Mouse (Mus musculus) erythroblast, embryonic 14.5 days (primary cell): ENCODE results near the gene Dock1.

Experiments used
- GATA1 ChIP-seq: IDR thresholded peaks from 2 replicates; pipeline ENCODE4 v1.6.1; 2012; ENCODE audit warnings: low read length, inconsistent platforms, mixed read lengths
- TAL1 ChIP-seq: IDR thresholded peaks from 3 replicates; pipeline ENCODE4 v1.6.1; 2012; ENCODE audit warnings: low read length, inconsistent platforms, mixed read lengths

DNA sequence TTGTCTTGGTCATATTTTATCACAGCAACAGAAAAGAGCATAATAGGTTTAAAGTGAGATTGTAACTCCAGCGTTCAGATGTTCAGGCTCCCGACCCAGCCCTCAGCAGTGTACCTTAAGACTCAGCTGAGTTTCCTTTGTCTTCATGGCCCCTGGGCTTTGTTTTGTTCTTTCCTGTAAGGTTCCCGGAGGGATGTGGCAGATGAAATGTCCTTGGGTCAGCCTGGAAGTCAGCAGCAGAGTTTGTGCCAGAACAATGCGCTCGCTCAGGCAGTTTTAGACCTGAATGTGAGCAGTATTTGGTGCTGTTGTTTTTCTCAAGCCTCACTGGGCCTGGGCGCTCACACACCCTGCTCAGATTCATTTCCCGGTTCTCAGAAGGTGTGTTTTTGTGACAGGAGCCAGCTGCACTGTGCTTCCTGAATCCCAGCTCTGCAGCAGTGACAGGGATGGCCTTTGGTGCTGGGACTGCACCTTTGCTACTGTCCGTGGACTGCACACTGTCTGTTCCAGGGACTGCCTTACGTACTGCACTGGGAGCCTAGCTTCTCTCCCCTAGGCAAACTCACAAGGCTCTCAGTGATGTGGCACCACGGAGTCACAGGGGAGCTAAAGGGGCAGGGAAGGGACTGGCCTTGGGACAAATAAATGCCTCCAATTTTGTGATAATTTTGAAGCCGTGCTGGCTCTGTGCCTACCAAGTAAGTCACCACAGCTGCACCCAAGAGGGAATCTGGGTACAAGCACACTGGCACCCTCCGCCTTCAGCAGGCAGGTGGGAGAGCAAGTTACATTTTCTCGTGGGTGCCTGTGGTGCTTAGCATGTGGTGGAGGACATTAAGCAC lies 9.1 kb downstream of the Dock1 start:
- TF ChIP-seq GATA1 (no peak), TAL1 (no peak)
